Mouse (Mus musculus) gastrocnemius, adult 18-20 months (tissue): ENCODE data around the gene Mpzl3. TPM values are rescaled to one million over a fixed set of nuclear protein-coding genes. Genes with fewer than 3 reads are reported as not detected.
A peak's percentile ranks its signal among the peaks of the same experiment; 100 is the strongest.
"Not testable (repeated sequence)": the region's sequence is repeated elsewhere in the genome, so short reads cannot be mapped to it uniquely, and the experiment has no call there.

Experiments
- DNase-seq: peaks from one replicate; pipeline ENCODE4 v3.0.0; 2021; ENCODE audit warnings: low spot score
- long read RNA-seq, 2 experiments: library from polyadenylated mRNA; stranded (forward); transcript quantifications; one replicate each; pipeline ENCODE4 v2.0.0; 2021
- total RNA-seq, 2 experiments: library from RNA; stranded (reverse); gene quantifications; 2 replicates each; pipeline ENCODE4 v1.2.3; 2021

Gene Mpzl3
- total RNA-seq = 1 to 10 TPM; 1.6 to 2.1 TPM
- long read RNA-seq, experiment 1, partial matches to known transcripts = 0 of 3 reads
- long read RNA-seq, experiment 1, other reads (novel, unspliced or antisense) = 2 of 3 reads
- long read RNA-seq, experiment 2, partial matches to known transcripts = 1 of 6 reads
- long read RNA-seq, experiment 2, other reads (novel, unspliced or antisense) = 1 of 6 reads

GRCm38 (mm10) chr9:45055082-45055713 is at the start of gene Mpzl3:
Mpzl3 (plus strand) TSS chr9:45055186.
- peak; percentile 78 for DNase-seq

- no peak for DNase-seq
Measured at GRCm38 (mm10) chr9:45007404-45007803, 47.6 kb upstream of the Mpzl3 start.

- no peak for DNase-seq
Measured at GRCm38 (mm10) chr9:45008342-45008741, 46.6 kb upstream of the Mpzl3 start.

- DNase-seq = no peak
Measured at GRCm38 (mm10) chr9:45009180-45010078, 45.6 kb upstream of the Mpzl3 start, which contains the start of gene Cd3e. Cd3e (minus strand) TSS chr9:45009627.

GRCm38 (mm10) chr9:45010461-45010860 is 44.5 kb upstream of the Mpzl3 start:
- DNase-seq = no peak

GRCm38 (mm10) chr9:45011291-45011690 is 43.7 kb upstream of the Mpzl3 start:
- DNase-seq = no peak

GRCm38 (mm10) chr9:45014879-45015278 is 40.1 kb upstream of the Mpzl3 start:
- DNase-seq = no peak

- no peak for DNase-seq
Measured at GRCm38 (mm10) chr9:45015841-45016240, 39.1 kb upstream of the Mpzl3 start.

GRCm38 (mm10) chr9:45018031-45018430 is 37.0 kb upstream of the Mpzl3 start:
- no peak for DNase-seq

- DNase-seq = peak; percentile 46
Measured at GRCm38 (mm10) chr9:45022800-45023199, 32.2 kb upstream of the Mpzl3 start.

GRCm38 (mm10) chr9:45023638-45024037 is 31.3 kb upstream of the Mpzl3 start:
- no peak for DNase-seq

GRCm38 (mm10) chr9:45024187-45024586 is 30.8 kb upstream of the Mpzl3 start:
- DNase-seq = no peak

GRCm38 (mm10) chr9:45027376-45027775 is 27.6 kb upstream of the Mpzl3 start:
- DNase-seq = no peak

GRCm38 (mm10) chr9:45030341-45030740 is 24.6 kb upstream of the Mpzl3 start:
- no peak for DNase-seq

GRCm38 (mm10) chr9:45032261-45032660 is 22.7 kb upstream of the Mpzl3 start:
- DNase-seq = no peak

GRCm38 (mm10) chr9:45034526-45034925 is 20.5 kb upstream of the Mpzl3 start:
- no peak for DNase-seq

GRCm38 (mm10) chr9:45037803-45038202 is 17.2 kb upstream of the Mpzl3 start:
- DNase-seq = not testable (repeated sequence)

- no peak for DNase-seq
Measured at GRCm38 (mm10) chr9:45039499-45039898, 15.5 kb upstream of the Mpzl3 start, which contains the start of gene Mpzl2. Mpzl2 (plus strand) TSS chr9:45039799.

- no peak for DNase-seq
Measured at GRCm38 (mm10) chr9:45040066-45040845, 14.7 kb upstream of the Mpzl3 start.

GRCm38 (mm10) chr9:45041131-45041838 is 13.7 kb upstream of the Mpzl3 start:
- no peak for DNase-seq
